Mouse (Mus musculus) mouse embryonic stem cell (cell line): ENCODE results near the gene Kif23.

Source experiments
- in situ Hi-C, 2 experiments: fragments of 300-500 bp; cut with MboI; formaldehyde crosslinking; loops; 1 replicate in 1 of 2; 3 replicates in 1 of 2; pipeline ENCODE4 v1.14.3; 2019 to 2020; ENCODE audit warnings: low sequenced_read_pairs in 2 of 2, low pct_unique_long_range_greater_than_20kb in 1 of 2, mixed read lengths in 1 of 2; ENCODE audit not compliant: unreplicated experiment in 1 of 2

Gene Kif23

DNA sequence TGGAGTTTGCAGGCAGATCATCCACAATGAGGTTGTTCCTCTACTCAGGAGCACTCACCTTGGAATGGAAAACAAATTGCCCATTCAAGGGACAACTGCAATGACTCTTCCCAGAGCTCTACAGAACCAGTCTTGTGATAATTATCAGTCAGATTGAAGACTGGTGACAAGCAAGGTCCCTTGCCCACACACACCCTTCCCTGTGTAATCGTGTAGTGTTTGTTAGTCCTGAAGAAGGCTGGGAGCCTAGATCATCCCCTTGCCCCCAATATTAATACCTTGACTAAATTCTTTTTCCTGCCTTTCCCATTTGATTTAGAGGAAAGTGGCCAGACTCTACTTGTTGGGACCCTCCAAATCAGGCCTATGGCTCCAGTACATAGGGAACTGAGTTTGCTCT, 36.9 kb downstream of the Kif23 start:
- in situ Hi-C loops = no loop called here

GRCm38 (mm10) chr9:61908832-61909407, 37.7 kb downstream of the Kif23 start:
- in situ Hi-C loops = no loop called here

- in situ Hi-C loops = no loop called here
Observed at GRCm38 (mm10) chr9:61908341-61908740, 38.2 kb downstream of the Kif23 start.

- in situ Hi-C loops = no loop called here
Observed at GRCm38 (mm10) chr9:61907621-61908295, 38.8 kb downstream of the Kif23 start.

DNA sequence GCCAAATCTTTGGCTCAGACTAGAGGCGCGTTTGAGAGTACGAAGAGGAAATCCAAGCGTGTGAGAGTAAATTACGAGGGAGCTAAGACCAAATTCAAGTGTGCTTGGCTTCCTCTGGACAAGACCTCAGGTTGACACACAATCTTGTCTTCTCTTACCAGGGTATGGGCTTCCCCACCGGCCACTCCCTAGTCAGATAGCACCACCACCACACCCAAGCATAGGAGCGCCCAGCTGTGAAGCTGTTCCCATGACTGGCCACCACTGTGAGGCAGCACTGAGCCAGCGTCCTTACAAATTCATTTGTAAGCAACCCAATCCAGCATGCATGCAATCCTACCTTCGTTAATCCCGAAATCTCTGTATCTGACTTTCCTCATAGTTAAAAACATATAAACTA, 39.7 kb downstream of the Kif23 start:
- in situ Hi-C loops = no loop called here

- in situ Hi-C loops = no loop called here
Observed at GRCm38 (mm10) chr9:61905576-61905975, 41.0 kb downstream of the Kif23 start.

GRCm38 (mm10) chr9:61904201-61904600, 42.4 kb downstream of the Kif23 start:
- in situ Hi-C loops = no loop called here

DNA sequence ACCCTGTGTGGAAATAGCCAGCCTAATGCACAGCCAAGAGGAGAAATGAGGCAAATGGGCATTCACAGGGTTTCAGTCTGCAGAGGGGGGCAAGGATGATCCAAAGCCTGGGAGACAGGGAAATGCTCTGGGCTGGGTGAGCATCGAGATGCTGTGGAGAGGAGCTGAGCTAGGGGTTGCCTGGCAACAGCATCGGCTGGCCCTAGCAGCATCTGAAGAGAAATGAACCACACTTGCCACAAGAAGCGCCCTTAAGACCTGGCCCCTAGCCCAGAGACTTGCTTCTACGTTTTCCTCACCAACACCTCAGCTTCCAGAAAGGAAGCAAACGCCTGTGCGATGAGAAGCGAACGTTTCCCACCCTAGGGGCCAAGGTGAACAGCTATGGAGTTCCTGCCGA, 44.1 kb downstream of the Kif23 start:
- in situ Hi-C loops = no loop called here

- in situ Hi-C loops = no loop called here
Observed at GRCm38 (mm10) chr9:61901574-61901973, 45.0 kb downstream of the Kif23 start.

DNA sequence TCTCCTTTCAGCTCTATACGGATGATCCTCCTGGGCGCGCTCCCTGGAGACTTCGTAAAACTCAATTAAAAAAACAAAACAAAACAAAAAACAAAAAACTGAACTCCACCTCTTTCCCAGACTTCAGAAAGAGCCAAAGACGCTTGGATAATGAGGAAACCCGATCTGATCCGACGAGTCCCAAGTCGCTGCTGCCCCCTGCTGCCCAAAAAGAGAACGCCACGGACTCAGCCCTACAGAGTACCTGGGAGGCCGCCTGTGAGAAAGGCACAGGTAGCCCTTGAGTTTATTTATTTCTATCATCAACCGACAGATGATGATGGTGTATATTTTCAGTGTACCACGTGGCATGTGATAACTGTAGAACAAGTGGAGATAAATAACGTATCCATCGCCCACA, 46.8 kb downstream of the Kif23 start:
- in situ Hi-C loops = loop anchor here (10.0 to 25.0 kb wide), 4 partner anchors 175 to 888 kb away; no protein-coding TSS in a partner anchor

DNA sequence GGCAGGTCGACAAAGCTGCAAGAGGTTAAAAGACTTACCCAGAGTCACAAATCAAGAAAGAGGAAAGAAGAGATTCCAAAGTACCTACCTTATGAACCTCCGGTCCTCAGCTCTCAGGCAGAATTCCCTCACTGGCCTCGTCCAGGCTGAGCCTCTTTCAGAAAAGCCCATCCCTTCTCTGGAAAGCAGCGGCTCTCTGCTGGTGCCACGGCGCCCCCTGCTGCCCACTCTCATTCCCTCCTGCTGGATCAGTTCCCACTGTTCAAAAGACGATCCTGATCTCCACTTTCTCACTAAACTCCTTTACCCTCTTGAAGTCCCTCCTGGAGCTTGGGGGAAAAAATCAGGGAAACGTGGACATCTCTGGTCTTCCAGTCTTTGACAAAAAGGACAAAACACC, 48.2 kb downstream of the Kif23 start:
- in situ Hi-C loops = loop anchor here (10.0 to 25.0 kb wide), 4 partner anchors 174 to 886 kb away; no protein-coding TSS in a partner anchor

- in situ Hi-C loops = loop anchor here (10.0 to 25.0 kb wide), 4 partner anchors 170 to 883 kb away; no protein-coding TSS in a partner anchor
Observed at GRCm38 (mm10) chr9:61895014-61895413, 51.6 kb downstream of the Kif23 start.

- in situ Hi-C loops = loop anchor here (10.0 to 25.0 kb wide), 4 partner anchors 165 to 878 kb away; no protein-coding TSS in a partner anchor
Observed at GRCm38 (mm10) chr9:61889855-61890254, 56.7 kb downstream of the Kif23 start.

- in situ Hi-C loops = loop anchor here in 1 of 2 experiments (25.0 kb wide), 1 partner anchor 876 kb away; no protein-coding TSS in a partner anchor
Observed at GRCm38 (mm10) chr9:61887661-61888379, 58.8 kb downstream of the Kif23 start.

DNA sequence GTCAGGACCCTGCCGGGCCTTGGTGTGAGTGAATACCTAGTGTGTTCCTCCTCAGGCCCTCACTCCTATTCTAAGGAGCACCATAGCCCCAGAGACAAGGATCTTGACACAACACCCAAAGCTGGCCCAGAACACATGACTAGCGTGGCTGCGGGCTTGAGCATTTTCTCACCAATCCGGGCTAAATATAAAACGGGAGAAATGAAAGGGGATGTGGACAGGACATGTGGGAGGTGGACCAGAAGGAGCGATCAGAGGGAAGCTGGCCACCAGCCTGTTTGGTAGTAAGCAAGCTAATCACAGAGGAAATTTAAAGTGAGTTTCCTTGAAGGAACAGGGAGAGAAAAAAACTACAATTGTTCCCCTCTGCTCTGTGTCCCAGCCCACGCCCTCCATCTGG, 60.6 kb downstream of the Kif23 start:
- in situ Hi-C loops = loop anchor here in 1 of 2 experiments (25.0 kb wide), 1 partner anchor 874 kb away; no protein-coding TSS in a partner anchor

- in situ Hi-C loops = loop anchor here in 1 of 2 experiments (25.0 kb wide), 1 partner anchor 873 kb away; no protein-coding TSS in a partner anchor
Observed at GRCm38 (mm10) chr9:61884936-61885335, 61.6 kb downstream of the Kif23 start.

DNA sequence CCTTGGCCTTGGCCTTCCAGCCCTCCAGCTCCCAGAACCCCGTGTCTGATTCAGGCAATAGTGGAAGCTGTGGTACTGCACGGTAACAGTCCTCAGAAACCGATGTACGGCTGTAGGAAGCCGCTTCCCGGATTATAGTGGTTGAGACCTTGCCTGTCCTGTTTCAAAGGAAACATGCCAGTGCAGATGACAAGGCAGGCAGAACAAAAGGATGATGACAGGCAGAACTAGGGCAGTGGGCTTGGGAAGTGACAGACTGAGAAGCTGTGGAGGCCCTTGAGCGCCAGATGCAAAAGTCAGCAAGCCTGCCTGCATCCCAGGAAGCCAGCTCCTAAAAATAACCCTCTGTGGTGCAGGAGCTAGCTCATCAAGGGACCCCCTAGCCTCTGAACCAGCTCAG, 62.2 kb downstream of the Kif23 start:
- in situ Hi-C loops = loop anchor here in 1 of 2 experiments (25.0 kb wide), 1 partner anchor 872 kb away; no protein-coding TSS in a partner anchor

- in situ Hi-C loops = loop anchor here in 1 of 2 experiments (25.0 kb wide), 1 partner anchor 870 kb away; no protein-coding TSS in a partner anchor
Observed at GRCm38 (mm10) chr9:61882179-61882578, 64.4 kb downstream of the Kif23 start.

DNA sequence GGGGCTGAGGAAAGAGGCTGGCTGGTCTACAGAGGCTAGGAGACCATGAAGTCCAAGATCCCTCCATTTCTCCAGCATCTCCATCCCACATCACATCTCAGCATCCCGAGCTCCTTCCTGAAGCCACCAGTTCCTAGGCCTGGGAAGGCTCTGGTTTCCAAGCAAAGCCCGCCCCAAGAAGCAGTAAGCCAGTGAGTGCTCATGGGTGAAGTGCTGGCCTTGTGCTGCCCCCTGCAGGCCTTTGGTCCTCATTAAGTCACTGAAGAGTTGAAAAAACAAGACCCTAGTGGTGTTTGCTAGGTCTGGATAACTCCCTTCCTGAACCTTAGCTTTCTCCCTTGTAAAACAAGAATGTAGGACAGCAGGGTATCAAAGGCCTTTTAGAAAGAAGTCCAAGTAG, 67.7 kb downstream of the Kif23 start:
- in situ Hi-C loops = loop anchor here in 1 of 2 experiments (25.0 kb wide), 1 partner anchor 867 kb away; no protein-coding TSS in a partner anchor
